Mouse (Mus musculus): ENCODE measurements around the gene Fam83g. TPM values are rescaled to one million over a fixed set of nuclear protein-coding genes. Genes with fewer than 3 reads are reported as not detected.

Gene Fam83g
- total RNA-seq, 2 experiments from 2014 or later, result 0.09 to 0.10 TPM

GRCm38 (mm10) chr11:61649626-61650025 lies 34.3 kb upstream of the Fam83g start:
- DNase-seq, result no peak
- intact Hi-C loops (cut with DNase I; ENCODE audit: low total_unique reads), result no loop called here

DNA sequence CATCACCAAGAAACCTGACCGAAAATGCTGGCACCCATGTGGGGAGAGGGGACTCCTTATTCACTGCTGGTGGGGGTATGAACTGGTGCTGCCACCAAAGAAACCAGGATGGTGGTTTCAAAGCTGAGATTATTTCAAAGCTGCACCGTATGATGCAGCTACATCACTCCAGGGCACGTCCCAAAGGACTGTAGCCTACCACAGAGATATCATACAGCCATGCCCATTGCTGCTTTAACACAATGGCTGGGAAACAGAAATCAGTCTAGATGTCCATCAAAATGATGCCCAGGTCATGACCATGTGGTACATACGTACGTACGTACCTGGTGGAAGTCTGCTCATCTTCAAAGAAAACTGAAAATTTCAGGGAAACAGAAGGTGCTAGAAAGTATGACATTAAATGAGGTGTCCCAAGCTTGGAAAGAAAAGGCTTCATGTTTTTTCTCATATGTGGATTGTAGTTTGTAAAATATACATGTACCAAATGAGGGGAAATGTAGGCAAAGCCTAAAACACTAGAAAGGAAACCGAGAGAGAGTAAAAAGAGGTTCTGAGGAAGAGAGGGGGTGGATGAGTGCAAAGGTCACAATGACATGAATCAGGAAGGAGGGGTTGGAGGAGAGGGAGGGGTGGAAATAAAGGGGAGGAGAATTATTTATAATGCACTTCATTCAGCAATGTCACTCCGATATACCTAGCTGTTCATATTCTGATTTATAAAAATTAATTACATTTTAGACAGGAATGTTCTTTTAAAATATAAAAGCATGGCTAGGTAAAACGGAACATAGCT lies 33.2 kb upstream of the Fam83g start:
- DNase-seq, result no peak
- intact Hi-C loops (cut with DNase I; ENCODE audit: low total_unique reads), result no loop called here

DNA sequence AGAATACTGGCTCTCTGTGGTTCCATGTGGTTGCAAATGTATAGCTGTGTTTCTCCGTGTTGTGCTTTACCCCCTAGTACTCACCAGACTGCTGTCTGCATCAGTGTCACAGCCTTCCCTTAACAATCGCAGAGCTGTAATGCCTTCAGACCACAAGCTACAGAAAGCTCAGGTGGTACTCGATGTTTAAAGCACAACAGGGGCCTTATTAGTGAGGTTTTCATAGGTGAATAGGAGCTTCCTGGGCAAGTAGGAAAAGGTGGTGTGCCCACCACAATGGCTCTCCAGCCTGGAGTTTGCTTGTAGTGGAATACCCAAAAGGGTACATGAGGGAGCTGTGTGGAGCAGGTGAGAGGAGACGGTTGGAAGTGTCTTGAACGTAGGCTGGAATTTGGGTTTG lies 31.7 kb upstream of the Fam83g start:
- intact Hi-C loops (cut with DNase I; ENCODE audit: low total_unique reads), result no loop called here
- no peak for DNase-seq

DNA sequence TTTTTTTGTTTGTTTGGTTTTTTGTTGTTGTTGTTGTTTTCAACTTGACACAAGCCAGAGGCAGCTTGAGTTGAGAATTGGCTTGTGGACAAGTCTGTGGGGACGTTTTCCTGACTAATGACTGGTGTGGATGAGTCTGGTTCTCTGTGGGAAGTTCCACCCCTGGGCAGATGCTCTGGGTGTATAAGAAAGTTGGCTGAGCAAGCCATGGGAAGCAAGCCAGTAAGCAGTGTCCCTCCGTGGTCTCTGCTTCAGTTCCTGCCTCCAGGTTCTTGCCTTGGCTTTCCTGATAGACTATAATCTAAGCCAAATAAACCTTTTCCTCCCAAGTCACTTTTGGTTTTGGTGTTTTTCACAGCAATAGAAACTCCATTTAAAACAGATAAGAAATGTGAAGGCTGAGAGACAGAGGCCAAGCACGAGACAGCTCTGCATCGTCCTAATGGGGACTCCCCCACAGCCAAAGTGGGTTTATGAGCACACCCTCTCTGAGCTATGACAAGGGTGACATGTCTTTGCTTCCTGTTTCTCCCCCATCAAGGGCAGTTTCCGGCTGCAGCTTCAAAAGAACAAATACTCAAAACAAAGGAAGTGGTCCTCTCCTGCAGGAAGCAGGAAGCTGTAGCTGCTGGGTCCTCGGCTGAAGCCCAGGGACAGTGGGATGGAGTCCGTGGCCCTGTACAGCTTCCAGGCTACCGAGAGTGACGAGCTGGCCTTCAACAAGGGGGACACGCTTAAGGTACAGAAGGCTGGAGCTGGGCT lies 31.0 kb upstream of the Fam83g start, which contains the start of gene Grap:
Gene Grap, plus strand, starts transcription at position 580 of the 762 bp plus-strand sequence.
- intact Hi-C loops (cut with DNase I; ENCODE audit: low total_unique reads), result no loop called here
- DNase-seq, result no peak

- DNase-seq, result no peak
- intact Hi-C loops (cut with DNase I; ENCODE audit: low total_unique reads), result no loop called here
Measured at GRCm38 (mm10) chr11:61653568-61653967, 30.3 kb upstream of the Fam83g start.

DNA sequence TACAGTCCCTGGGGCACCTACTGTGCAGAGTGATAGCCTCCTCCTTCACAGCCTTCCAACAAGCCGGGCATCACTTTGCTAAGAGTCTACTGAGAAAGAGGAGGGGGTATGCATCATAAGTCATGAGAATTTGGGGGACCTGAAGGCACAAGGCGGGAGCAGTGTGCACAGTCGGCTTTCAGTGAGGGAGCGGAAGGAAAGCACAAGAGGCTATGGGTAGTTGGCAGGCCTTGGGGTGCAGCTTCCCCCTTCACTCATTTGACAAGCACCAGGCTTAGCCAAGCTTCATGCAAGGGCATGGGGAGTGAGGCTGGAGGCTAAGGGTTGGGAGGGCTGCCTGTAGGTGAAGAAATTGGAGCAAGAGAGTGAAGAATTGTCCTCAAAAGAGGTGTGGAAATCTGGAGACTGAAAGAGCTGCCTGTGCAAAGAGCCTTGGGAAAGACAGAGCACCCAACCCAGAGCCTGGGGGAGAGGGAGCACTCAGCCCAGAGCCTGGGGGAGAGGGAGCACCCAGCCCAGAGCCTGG lies 29.0 kb upstream of the Fam83g start:
- no peak for DNase-seq
- intact Hi-C loops (cut with DNase I; ENCODE audit: low total_unique reads), result no loop called here

DNA sequence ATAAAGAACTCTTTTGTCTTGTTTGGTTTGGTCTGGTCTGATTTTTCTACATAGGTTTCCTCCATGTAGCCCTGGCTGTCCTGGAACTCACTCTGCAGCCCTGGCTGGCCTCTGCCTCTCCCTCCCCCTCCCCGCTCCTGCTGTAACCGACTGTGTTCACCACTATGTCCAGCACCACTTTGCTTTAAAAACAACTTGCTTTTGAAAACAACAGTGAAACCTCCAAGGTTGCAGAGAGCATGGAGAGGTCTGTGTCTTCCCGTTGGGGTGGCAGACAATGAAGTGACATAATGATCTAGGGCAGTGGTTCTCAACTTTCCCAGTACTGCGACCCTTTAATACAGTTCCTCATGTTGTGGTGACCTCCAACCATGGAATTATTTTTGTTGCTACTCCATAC lies 28.2 kb upstream of the Fam83g start:
- intact Hi-C loops (cut with DNase I; ENCODE audit: low total_unique reads), result no loop called here
- no peak for DNase-seq

- intact Hi-C loops (cut with DNase I; ENCODE audit: low total_unique reads), result no loop called here
Measured at GRCm38 (mm10) chr11:61656148-61656850, 27.6 kb upstream of the Fam83g start.

DNA sequence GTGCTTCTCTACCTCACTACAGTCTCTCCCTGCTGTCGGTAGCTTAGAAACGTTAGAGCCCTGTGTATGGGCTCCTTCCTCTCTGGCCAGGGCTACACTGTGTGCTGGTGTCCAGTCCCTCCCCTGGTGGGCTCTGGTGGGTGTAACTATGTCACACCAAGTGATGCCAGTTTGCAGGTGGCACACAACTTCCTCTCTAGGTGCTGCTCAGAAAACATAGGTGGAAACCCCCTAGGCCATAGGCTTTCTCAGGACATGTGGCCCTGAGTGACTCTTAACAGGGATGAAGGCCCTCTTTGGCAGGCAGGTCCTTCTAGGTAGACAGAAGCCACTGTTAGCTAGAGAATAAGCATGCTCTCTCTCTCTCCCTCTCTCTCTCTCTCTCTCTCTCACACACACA lies 26.5 kb upstream of the Fam83g start:
- DNase-seq, result no peak
- intact Hi-C loops (cut with DNase I; ENCODE audit: low total_unique reads), result no loop called here

More at GRCm38 (mm10) chr11:61656148-61656850, 27.6 kb upstream of the Fam83g start:
- no peak for DNase-seq

- no peak for DNase-seq
- intact Hi-C loops (cut with DNase I; ENCODE audit: low total_unique reads), result no loop called here
Measured at GRCm38 (mm10) chr11:61658360-61658922, 25.4 kb upstream of the Fam83g start.

DNA sequence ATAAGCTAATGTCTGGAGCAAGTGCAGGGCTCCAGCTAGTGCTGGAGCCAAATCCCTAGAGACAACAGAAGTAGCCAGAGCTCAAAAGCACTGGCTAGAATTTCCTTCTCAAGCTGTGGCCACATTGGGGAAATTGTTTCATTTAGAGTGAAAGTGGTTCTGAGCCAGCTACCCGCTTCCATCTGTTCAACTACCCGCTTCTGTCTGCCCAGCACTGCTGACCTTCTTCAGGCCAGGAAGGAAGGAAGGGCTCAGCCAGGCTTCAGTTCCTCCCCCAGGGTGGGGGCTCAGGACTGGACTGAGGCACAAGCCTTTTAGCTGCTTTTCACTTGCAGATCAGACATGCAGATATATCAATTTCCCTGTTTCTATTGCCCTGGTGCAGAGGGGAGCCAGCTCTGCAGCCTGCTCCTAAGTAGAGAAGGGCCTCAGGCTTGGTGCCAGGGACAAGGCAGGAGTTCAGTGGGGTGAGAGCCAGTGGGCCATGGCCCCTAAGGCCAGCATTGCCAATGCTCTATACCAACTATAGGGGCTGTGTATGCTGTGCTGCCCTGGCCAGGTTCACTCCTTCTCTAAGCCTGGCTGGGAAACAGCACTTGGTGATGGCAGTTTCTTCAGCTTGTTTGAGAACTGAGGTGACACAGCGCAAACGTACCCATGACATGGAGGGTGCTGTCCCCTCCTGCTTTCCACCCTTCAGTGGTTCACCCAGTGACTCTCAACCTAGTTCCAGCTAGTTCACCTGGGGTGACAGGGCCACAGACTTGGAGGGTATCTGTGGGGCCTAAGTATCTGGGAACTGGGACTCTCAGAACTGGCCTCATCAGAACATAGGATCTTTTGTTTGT lies 24.7 kb upstream of the Fam83g start:
- DNase-seq, result no peak
- intact Hi-C loops (cut with DNase I; ENCODE audit: low total_unique reads), result no loop called here

DNA sequence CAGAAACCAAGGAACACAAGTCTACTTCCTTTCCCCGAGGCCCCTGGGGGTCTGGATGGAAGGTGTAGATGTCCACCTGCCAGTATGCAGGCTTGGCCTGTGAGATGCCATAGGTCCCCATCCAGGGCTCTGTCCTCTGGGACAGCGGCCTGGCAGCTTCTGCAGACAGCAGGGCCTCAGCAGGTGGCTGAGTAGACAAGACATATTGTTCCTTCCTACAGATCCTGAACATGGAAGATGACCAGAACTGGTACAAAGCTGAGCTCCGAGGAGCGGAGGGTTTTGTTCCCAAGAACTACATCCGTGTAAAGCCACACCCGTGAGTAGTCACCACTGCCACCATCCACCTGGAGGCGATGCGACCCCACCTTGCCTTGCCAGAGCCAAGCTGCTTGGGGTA lies 23.9 kb upstream of the Fam83g start:
- no peak for DNase-seq
- intact Hi-C loops (cut with DNase I; ENCODE audit: low total_unique reads), result no loop called here

DNA sequence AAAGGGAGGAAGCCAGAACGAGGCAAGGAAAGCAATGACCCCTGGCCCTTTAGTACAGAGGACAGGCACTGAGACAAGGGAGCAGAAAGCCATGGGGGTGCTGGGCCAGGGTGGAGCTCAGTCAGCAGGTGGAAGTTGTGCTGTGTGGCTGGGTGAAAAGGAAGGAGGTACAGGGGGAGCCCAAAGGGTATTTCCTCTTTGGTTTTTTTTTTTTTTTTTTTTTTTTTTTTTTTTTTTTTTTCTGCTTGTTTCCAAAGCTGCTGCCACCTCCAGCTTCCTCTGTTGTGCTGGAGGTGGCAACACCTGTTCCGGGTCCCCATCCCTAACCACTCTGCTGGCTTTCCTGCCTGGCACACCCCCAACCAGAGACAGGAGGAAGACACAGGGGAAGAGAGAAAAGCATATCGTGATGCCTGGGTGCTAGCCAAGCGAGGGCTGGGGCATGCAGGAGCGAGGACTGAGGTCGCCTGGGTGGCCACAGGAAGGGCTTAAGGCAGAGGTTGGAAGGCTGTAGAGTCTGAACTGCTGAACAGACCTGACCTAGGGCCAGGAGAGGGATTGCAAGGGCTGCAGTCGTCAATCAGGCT lies 23.0 kb upstream of the Fam83g start:
- DNase-seq, result no peak
- intact Hi-C loops (cut with DNase I; ENCODE audit: low total_unique reads), result no loop called here

DNA sequence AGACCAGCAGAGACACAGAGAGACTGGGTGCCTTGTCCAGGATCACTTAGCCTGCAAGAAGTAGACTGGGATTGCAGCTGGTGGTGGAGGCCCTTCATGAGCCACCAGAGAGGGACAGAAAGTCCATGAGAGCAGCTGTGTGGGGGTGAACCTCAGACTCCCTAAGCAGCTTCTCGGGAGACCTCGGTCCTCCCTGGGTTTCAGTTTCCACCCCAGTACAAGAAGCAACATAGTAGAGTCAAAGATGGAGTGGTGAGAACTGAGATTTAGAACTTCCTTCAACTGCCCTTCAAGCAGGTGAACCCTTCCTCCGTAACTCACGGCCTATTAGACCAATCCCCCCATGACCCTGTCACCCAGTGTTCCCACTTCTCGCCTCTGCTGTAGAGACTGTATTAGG lies 21.7 kb upstream of the Fam83g start:
- intact Hi-C loops (cut with DNase I; ENCODE audit: low total_unique reads), result no loop called here

DNA sequence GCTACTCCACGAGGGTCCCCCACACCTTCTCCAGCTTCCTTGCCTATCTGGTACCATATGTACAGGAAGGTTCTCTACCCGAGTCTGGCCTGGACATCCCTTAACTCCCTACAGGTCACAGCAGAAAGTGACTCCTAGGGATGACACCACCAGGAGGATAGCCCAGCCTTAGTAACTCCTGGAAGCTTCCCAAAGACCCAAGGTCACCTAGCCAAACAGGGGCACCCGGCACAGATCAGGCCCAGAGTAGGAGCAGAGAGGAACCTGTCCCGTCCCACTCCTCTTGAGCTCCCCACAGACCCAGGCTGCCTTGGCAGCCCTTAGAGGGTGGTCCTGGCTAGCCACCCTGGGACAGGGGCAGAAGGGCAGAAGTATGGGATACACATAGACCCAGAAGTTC lies 18.5 kb upstream of the Fam83g start:
- DNase-seq, result no peak
- intact Hi-C loops (cut with DNase I; ENCODE audit: low total_unique reads), result loop anchor here (2.0 kb wide), 1 partner anchor 49 kb away; no protein-coding TSS in a partner anchor

More for the DNA sequence above, 21.7 kb upstream of the Fam83g start:
- DNase-seq, result no peak

- DNase-seq, result peak; percentile 52
Measured at GRCm38 (mm10) chr11:61665991-61666799, 17.7 kb upstream of the Fam83g start.

DNA sequence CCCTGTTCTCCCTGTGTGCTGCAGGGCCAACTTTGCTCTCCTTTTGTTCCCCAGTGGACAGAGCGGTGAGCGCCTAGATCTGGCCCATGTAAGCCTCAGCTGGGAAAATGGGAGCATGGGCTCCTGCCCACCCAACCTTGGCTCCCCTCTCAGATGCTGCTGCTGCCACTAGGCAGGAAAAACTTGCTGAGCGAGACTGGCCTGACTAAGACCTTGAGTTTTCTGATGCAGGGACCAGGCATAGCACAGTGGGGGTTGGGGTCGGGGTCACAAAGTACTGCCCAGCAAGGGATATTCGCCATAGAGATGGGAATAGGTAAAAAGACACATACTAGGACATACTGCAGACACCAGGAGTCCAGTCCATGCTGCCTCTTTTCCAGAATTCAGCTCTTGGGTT lies 16.6 kb upstream of the Fam83g start:
- DNase-seq, result no peak
- intact Hi-C loops (cut with DNase I; ENCODE audit: low total_unique reads), result loop anchor here (2.0 kb wide), 1 partner anchor 42 kb away; no protein-coding TSS in a partner anchor

More at GRCm38 (mm10) chr11:61665991-61666799, 17.7 kb upstream of the Fam83g start:
- intact Hi-C loops (cut with DNase I; ENCODE audit: low total_unique reads), result loop anchor here (2.0 kb wide), 2 partner anchors 43 to 49 kb away; no protein-coding TSS in a partner anchor
